Mouse (Mus musculus) right cerebral cortex, postnatal 10 days (tissue): ENCODE data around the gene Cdc40.
A peak's percentile ranks its signal among the peaks of the same experiment; 100 is the strongest.
"Not testable (repeated sequence)": the region's sequence is repeated elsewhere in the genome, so short reads cannot be mapped to it uniquely, and the experiment has no call there.

ENCODE experiments used
- DNase-seq, 2 experiments: peaks; one replicate each; pipeline ENCODE4 v3.0.0; 2021; ENCODE audit warnings: low spot score in 2 of 2

Cdc40 gene

GRCm38 (mm10) chr10:40868081-40868480, 15.0 kb downstream of the Cdc40 start:
- DNase-seq: peak in 1 of 2 experiments; percentile 15

GRCm38 (mm10) chr10:40857599-40857998, 25.5 kb downstream of the Cdc40 start:
- peak in 1 of 2 experiments; percentile 47 for DNase-seq

- DNase-seq: no peak
Observed at GRCm38 (mm10) chr10:40856703-40857102, 26.4 kb downstream of the Cdc40 start.

GRCm38 (mm10) chr10:40855616-40856015, 27.5 kb downstream of the Cdc40 start:
- no peak for DNase-seq

GRCm38 (mm10) chr10:40851138-40851537, 32.0 kb downstream of the Cdc40 start:
- no peak for DNase-seq

- no peak for DNase-seq
Observed at GRCm38 (mm10) chr10:40850644-40851043, 32.5 kb downstream of the Cdc40 start.

- no peak for DNase-seq
Observed at GRCm38 (mm10) chr10:40847176-40847874, 35.8 kb downstream of the Cdc40 start.

- no peak for DNase-seq
Observed at GRCm38 (mm10) chr10:40845626-40846025, 37.5 kb downstream of the Cdc40 start.

- DNase-seq: no peak
Observed at GRCm38 (mm10) chr10:40844546-40844945, 38.6 kb downstream of the Cdc40 start.

- no peak for DNase-seq
Observed at GRCm38 (mm10) chr10:40843841-40844240, 39.3 kb downstream of the Cdc40 start.

- peak in 1 of 2 experiments; percentile 42 for DNase-seq
Observed at GRCm38 (mm10) chr10:40840086-40840485, 43.0 kb downstream of the Cdc40 start.

- no peak for DNase-seq
Observed at GRCm38 (mm10) chr10:40831267-40831666, 51.8 kb downstream of the Cdc40 start.

- no peak for DNase-seq
Observed at GRCm38 (mm10) chr10:40830312-40830711, 52.8 kb downstream of the Cdc40 start.

GRCm38 (mm10) chr10:40827706-40828105, 55.4 kb downstream of the Cdc40 start:
- peak in 1 of 2 experiments; percentile 25 for DNase-seq

- DNase-seq: no peak
Observed at GRCm38 (mm10) chr10:40825952-40826351, 57.2 kb downstream of the Cdc40 start.

GRCm38 (mm10) chr10:40816471-40816870, 66.6 kb downstream of the Cdc40 start:
- DNase-seq: no peak

- DNase-seq: no peak
Observed at GRCm38 (mm10) chr10:40813627-40814026, 69.5 kb downstream of the Cdc40 start.

- not testable (repeated sequence) for DNase-seq
Observed at GRCm38 (mm10) chr10:40809411-40809910, 73.7 kb downstream of the Cdc40 start.

GRCm38 (mm10) chr10:40806221-40806620, 76.9 kb downstream of the Cdc40 start:
- DNase-seq: no peak

GRCm38 (mm10) chr10:40805221-40805620, 77.9 kb downstream of the Cdc40 start:
- DNase-seq: no peak

GRCm38 (mm10) chr10:40792115-40792514, 91.0 kb downstream of the Cdc40 start:
- no peak for DNase-seq

GRCm38 (mm10) chr10:40790406-40790805, 92.7 kb downstream of the Cdc40 start:
- DNase-seq: no peak
